Mouse (Mus musculus) embryonic fibroblast, embryonic 13.5 days (primary cell): ENCODE data around the gene Tceal3.
"Not testable (repeated sequence)": the region's sequence is repeated elsewhere in the genome, so short reads cannot be mapped to it uniquely, and the experiment has no call there.

Source experiments
- CTCF ChIP-seq: IDR thresholded peaks from 2 replicates; pipeline ENCODE4 v1.5.1; 2011; ENCODE audit warnings: mild to moderate bottlenecking, control low read depth, low read length, moderate library complexity, borderline replicate concordance; ENCODE audit not compliant: insufficient read depth
- POLR2A ChIP-seq: IDR thresholded peaks from 2 replicates; pipeline ENCODE4 v1.6.1; 2011; ENCODE audit warnings: low read depth, mild to moderate bottlenecking, control low read depth, low read length, moderate library complexity

- TF ChIP-seq CTCF, POLR2A: not testable (repeated sequence)
Measured at GRCm38 (mm10) chrX:136714742-136715474, 124.3 kb downstream of the Tceal3 start.
